Mouse (Mus musculus): ENCODE results near the gene Pkd1l3.

The Pkd1l3 gene

DNA sequence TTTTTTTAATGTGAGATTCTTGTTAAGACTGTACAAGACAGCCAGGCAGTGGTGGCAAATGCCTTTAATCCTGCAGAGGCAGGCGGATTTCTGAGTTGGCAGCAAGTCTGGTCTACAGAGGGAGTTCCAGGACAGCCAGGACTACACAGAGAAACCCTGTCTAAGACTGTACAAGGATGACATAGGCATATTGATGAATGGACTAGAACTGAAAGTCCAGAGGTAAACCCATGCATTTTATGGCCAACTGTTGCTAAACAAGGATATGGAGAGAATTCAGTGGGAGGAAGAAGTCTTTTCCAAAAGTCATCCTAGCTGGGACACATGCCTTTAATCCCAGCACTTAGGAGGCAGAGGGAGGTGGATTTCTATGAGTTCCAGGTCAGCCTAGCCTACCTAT is 83.4 kb downstream of the Pkd1l3 start:
- no peak for DNase-seq (ENCODE audit: extremely low read depth, low read depth)

DNA sequence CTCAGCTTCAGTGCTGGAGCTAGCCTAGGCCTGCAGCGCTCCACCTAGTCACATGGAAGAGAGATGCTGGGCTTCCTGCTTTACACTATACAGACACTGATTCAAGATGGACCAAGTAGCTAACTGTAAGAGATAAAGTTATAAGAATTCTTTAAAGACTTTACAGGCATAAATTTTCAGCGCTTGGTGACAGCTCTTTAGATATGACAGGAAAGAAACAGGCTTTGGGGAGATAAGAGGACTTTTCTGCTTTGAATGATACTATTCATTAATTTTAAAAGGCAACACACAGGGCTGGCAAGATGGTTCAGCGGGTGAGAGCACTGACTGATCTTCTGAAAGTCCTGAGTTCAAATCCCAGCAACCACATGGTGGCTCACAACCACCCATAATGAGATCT is 84.2 kb downstream of the Pkd1l3 start:
- peak; percentile 9 for DNase-seq (ENCODE audit: extremely low read depth, low read depth)

GRCm38 (mm10) chr8:109704565-109705319 is 90.4 kb downstream of the Pkd1l3 start:
- DNase-seq (ENCODE audit: extremely low read depth, low read depth): peak; percentile 71

DNA sequence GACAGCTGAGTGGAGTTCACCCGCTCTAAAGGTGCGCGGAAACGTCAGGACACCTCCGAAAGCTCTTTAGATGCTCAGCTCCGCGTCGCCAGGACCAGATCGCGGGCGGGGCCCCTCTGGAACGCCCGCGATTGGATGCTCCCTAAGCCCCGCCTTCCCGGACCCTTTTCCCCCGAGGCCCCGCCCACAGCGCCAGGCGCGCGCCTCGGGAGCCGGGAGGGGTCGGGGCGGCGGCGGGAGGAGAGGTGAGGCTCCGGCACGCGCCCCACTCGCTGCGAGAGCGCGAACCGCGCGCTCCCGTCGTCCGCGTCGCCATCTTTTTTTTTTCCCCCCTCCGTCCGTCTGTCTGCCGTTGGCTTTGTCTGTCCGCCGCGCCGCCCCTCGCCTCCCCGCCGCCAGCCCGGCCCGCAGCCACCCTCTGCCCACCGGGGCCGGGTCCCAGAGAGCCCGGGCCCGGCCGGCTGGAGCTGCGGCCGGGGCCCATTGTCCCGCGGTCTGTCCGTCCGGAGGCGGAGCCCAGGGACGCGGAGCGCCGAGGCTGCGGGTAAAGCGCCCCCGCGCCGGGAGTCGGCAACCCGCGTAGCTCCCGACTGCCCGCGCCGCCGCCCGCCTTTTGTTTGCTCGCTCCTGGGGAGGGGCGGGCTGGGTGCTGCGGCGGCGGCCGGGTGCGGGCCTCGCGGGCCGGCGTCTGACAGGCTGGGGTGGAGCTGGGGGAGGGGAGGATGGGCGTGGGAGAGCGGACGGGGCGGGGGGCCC is 91.2 kb downstream of the Pkd1l3 start, which contains the start of gene Zfp821:
Zfp821 (plus strand) TSS at position 227 of the 756 bp plus-strand sequence.
- peak; percentile 49 for DNase-seq (ENCODE audit: extremely low read depth, low read depth)

- peak; percentile 10 for DNase-seq (ENCODE audit: extremely low read depth, low read depth)
Observed at GRCm38 (mm10) chr8:109706076-109706873, 92.0 kb downstream of the Pkd1l3 start.

- DNase-seq (ENCODE audit: extremely low read depth, low read depth): peak; percentile 49
Observed at GRCm38 (mm10) chr8:109706874-109707237, 92.5 kb downstream of the Pkd1l3 start.

DNA sequence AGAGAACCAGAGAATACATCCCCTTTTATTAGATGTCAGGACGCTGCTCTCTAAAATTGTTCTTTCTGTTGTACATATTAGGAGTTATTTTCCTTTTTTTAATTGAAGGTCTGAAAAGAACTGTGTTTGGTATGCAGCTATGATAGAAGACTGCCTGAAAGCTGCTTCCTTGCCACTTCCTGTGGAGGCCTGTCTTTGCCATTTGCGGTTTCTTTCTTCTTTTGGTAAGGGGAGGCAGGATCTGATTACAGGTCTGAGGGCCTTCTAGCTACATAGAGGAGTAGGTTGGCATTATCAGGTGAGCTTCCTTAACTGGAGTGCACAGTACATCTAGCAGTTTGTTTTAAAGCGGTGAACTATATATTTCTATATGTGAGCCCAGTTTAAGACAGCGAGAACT is 93.6 kb downstream of the Pkd1l3 start:
- no peak for DNase-seq (ENCODE audit: extremely low read depth, low read depth)

DNA sequence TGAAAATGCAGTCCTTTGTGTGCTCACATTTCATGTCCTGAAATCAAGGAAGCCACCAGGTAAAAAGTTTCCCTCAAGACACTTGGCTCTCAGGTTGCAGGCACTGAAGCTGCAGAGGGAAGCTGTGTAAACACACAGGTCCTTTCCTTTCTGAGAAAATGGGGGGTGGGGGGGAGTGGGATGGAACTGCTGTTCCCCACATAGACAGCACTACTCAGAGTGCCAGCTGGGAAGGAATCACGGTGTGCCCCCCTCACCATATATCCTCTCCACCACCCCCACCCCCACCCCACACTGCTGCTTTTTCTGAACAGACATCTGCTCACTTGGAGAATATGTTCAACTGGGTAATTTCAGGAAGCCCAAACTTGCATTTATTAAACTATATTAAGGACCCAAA is 98.2 kb downstream of the Pkd1l3 start:
- DNase-seq (ENCODE audit: extremely low read depth, low read depth): no peak

- no peak for DNase-seq (ENCODE audit: extremely low read depth, low read depth)
Observed at GRCm38 (mm10) chr8:109714961-109715360, 100.6 kb downstream of the Pkd1l3 start.

Measured in MEL-GATA-1-ER (cell line).